Mouse (Mus musculus) layer of hippocampus, postnatal 14 days (tissue): ENCODE measurements around the gene Aatf. TPM values are rescaled to one million over a fixed set of nuclear protein-coding genes. Genes with fewer than 3 reads are reported as not detected.

Experiments
- DNase-seq, 2 experiments: peaks; one replicate each; pipeline ENCODE4 v3.0.0; 2021 to 2022; ENCODE audit warnings: low spot score in 2 of 2, mixed read lengths in 1 of 2
- long read RNA-seq, 2 experiments: library from polyadenylated mRNA; stranded (forward); transcript quantifications; one replicate each; pipeline ENCODE4 v2.0.0; 2021
- total RNA-seq, 2 experiments: library from RNA; stranded (reverse); gene quantifications; 2 replicates each; pipeline ENCODE4 v1.2.3; 2021

The Aatf gene
- 10 to 100 TPM; 19.8 to 23.4 TPM for total RNA-seq
- long read RNA-seq, experiment 1, transcript Aatf-201 (13 exons, 1,822 nt) = major isoform, 16 of 19 reads
- long read RNA-seq, experiment 1, partial matches to known transcripts = 0 of 19 reads
- long read RNA-seq, experiment 1, other reads (novel, unspliced or antisense) = 3 of 19 reads
- long read RNA-seq, experiment 2, transcript Aatf-201 (13 exons, 1,822 nt) = major isoform, 12 of 25 reads
- long read RNA-seq, experiment 2, partial matches to known transcripts = 2 of 25 reads
- long read RNA-seq, experiment 2, other reads (novel, unspliced or antisense) = 8 of 25 reads

- DNase-seq = peak; percentile 95 to 97
Observed at GRCm38 (mm10) chr11:84513171-84514116, at the start of gene Aatf. TSS of gene Aatf (minus strand) at chr11:84513522.

- DNase-seq = no peak
Observed at GRCm38 (mm10) chr11:84562758-84563347, 49.5 kb upstream of the Aatf start.

DNA sequence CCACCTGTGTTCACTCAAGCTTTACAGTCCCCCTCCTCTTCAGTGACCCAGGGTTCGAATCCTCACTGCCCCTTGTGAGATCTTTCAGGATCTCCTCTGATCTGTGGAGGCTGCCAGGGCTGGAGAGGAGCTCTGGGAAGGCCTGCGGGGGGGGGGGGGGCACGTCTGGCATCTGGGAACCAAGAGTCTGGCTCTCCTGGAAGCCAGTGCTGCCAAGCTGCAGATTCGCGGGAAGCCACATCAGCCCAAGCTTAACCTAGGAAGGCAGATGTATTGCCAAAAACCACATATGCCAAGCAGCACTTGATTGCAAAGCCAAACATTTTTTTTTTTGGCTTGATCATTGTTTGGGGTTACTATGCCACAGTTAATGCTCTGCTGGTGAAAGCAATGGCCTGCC lies 48.2 kb upstream of the Aatf start:
- DNase-seq = no peak

- DNase-seq = no peak
Observed at GRCm38 (mm10) chr11:84553821-84554450, 40.6 kb upstream of the Aatf start.

DNA sequence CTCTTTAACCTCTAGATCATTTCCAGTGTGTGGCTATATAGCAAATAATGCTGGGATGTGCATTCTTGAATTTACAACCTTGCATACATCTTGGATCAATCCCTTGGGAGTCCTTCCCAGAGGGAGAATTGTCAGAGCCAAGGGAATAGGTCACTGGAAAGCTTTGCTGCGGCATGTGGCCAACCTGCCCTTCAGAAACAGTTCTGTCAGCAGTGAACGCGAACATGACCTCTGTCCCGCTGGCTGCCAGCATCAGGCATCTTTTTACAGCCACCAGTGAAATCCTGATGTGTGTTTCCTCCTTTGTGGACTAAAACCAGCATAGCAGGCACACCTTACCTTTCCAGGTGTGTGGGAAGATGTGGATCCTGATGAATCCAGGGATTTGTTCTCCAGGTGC lies 38.0 kb upstream of the Aatf start:
- no peak for DNase-seq

GRCm38 (mm10) chr11:84549258-84549791 lies 36.0 kb upstream of the Aatf start:
- no peak for DNase-seq

DNA sequence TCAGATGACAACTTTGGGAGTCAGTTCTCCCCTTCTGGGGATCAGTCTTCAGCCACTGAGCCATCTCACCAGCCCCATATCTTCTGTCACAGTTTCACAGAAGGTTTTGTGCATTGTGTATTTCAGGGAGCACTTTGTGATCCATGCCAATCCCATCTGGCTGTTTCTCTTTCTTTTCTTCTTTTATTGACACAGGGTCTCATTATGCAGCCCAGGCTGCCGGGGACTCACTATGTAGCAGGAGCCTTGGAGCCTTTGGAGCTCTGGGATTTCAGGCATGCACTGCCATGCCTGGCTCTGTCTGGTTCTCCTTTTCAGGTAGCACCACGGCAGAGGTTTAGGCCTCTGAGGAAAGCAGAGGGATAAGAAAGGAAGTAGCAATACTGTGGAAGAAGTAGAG lies 35.0 kb upstream of the Aatf start:
- no peak for DNase-seq

DNA sequence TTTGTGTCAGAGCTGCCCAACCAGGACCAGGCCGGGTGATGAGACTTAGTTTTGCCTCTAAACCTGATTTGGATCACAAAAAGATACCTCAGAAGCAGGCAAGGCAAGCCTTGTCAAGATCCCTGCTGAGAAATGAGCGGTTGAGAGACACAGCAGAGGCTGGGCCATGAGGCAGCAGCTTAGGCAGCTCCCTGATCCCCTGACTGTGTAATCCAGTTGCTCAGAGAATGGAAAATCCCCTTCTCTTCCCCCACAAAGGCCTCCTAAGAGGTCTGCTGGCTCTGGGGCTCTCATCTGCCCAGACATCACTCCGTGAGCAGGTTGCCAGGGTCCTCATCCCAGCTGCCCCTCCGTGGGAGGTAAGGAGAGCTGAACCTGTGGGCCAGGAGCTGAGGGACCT lies 26.7 kb upstream of the Aatf start:
- no peak for DNase-seq

DNA sequence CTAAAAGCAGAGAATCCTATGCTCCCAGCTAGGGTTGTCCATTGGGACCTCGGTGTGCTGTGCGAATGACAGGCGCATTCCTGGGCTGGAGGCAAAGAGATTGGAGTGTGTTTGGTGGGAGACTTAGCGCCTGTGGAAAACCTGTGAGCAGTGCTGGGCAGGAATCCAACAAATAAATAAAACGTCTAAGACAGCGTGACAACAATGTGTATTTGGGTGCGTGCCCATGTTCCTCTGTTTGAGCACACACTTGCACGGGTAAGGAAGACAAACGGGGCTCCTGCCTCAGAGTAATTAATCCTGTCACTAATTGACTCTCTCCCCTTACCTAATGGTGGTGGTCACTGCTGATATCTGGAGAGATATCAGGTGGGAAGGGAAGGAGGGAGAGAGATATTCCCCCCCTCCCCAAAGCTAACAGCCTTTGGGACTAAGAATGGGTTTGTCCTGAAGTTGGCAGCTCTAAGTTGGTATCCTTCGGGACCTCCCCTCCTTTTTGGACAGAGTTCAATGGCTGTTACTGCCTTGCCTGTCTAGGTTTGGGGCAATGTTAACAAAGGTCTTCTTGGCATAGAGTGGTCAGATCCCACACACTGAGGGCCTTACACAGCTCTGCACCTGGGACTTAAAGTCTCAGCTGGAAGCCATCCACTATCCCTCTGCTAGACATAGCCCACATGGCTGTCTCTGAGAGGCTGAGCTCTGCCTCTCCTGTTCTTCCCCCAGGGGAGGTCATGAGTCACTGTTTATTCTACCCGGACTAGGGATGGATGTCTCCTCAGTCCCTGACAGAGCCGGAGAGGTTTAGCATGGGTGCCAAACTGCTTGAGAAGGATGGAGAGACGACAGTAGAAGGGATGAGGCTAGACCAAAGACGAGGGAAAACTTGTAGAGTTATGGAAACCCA lies 16.7 kb upstream of the Aatf start:
- DNase-seq = no peak

DNA sequence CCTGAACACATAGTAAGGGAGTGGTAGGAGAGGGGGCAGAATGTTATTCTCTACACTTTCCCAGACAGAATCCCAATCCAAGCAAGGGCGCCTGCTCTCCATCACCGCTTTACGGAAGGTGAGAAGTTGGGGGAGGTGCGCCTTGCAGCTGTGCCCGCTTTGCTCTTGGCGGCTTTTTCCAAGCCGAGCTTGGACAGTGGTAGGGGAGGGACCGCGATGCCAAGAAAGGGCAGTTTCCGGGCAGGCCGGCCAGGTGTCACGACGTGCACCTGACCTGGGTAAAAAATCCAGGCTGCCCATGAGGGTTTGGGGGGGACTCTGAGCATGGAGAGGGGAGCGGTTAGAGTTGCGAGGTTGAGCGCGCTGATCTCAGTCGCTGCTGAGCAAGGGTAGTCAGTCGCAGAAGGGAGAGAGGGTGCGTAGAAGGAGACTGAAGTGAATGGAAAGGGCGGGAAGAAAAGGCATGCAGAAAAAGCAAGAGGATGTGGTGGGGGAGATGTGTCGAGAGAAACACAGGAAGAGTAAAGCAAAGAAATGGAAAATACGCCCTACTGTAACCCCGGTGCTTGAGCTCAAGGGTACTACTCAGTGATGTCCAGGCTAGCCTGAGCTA lies 15.9 kb upstream of the Aatf start:
- no peak for DNase-seq

- no peak for DNase-seq
Observed at GRCm38 (mm10) chr11:84526976-84527860, 13.9 kb upstream of the Aatf start.

GRCm38 (mm10) chr11:84526451-84526850 lies 13.1 kb upstream of the Aatf start:
- no peak for DNase-seq

DNA sequence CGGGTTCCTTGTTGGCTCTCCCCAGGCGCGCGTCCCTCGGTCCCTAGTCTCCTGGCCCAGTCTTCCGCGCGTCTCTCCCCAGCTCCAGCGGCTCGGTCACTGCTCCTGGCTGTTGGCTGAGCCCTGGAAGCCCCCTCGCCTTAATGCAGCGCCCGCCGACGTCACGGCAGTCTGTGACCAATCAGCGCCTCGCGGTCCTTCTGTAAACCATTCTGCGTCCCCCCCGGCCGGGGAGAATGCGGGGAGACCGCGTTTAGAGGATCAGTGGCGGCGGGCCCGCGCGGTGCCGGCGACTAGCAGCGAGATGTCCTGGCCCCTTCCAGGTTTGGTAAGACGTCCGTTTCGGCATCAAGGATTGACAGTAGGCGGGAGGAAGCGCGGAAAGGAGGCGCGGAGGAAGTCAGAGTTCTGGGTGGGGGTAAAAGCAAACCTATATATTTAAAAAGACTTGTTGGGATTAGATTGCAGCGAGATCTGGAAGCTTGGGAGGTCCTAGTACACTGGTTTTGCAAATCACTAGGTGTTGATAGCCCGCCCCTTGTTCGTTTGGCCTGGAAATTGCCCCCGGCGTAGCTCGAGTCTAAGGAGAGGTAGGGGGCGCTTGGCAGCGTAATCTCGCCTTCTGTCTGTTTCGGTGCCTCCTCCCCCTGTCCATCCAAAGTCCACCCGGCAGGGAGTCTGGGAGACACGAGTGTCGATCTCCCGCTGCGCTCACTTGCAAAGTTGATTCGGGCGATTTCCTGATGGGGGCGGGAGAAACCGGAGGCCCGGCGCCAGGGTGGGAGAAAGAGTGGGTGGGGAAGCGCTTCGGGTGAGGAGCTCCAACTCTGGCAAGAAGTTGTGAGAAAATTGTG lies 12.3 kb upstream of the Aatf start, which contains the start of gene Lhx1:
Gene Lhx1 (minus strand): TSS at position 115 of the 854 bp plus-strand sequence.
- no peak for DNase-seq

- no peak for DNase-seq
Observed at GRCm38 (mm10) chr11:84524511-84525270, 11.4 kb upstream of the Aatf start.

DNA sequence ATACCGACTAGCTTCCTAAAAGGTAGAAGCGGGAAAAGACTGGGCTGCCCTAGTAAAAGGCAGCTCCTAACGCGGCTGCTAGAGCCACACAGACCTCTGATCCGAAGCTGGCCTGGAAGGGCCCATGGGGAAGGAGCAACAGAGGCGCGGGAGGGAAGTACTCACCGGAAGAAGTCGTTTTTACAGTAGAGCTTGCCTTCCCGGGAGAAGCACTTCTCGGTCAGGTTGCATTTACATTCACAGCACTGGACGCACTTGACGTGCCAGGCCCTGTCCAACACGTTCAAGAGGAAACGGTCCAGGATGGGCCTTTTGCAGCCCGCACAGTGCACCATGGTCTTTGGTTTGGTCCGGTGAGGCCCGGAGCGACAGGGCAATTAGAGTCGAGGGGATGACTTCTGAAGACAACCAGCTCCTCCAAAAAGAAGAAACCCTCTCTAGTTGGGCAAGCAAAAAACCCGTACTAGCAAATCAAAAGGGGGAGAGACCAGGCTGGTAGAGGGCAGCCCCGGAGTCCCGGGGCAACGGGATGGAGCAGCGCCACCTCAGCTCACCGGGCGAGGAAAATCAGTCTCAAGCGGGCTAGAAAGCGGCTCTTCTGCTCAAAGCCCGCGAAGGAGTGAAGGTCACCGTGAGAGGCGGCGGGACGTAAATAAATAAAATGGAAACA lies 10.7 kb upstream of the Aatf start:
- no peak for DNase-seq

DNA sequence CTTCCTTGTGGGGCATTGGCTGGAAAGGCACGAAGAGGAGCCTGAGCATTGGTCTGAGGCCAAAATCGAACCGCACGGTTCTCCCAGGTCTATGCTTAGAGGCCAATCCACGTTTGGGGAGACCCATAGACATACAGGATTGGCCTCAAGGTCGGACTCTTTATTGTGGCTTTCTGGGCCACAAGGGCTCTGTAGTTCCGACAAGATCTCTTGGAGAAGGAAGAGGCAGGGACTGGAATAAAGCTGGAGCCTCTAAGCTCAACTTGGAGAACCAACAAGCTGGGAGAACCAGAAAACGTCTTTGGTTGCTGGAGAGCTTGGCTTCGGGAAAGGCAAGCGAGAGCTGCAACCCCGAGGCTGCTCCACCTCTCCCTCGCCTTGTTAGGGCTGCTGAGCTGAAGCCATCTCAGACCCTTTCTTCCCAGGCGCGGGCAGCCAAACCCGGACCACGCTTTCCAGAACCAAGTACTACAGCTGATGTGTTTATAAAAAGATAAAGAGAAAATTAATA lies 10.1 kb upstream of the Aatf start:
- DNase-seq = no peak
